Comparison of ENCODE assay signal across 14 mouse cellular contexts in the genomic region with DNA sequence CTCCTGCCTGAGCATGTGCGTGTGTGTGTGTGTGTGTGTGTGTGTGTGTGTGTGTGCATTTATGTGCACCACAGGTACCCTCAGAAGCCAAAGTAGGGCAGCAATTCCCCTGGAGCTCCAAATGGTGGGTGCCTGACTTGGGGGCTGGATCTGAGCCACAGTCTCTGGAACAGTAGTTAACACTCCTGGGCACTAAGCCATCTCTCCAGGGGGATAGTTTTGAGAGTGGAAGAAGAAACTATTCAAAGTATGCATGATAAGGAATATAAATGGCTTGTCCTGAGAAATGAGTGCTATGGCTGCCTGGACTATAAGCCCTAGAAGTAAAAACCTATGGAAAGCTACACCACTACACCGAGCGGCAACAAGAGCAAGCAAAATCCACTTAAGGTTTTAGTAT.
DNase-seq lines count a peak whose midpoint lies in the region; ATAC-seq lines count a peak whose summit lies in the region.
"Had no signal": no experiment of that assay in that cellular context is flagged by ENCODE, and none has a peak within 500 bp of the region (broad histone marks: within the 10 kb centered on the region; RNA-seq: fewer than 3 reads in every experiment).

No protein-coding gene starts in this region.

- no peak overlapping the region for H3K4me2 ChIP-seq in lung, embryonic 16.5 days (ENCODE audit: low read depth, low read length)
- H3K4me2 ChIP-seq in heart, embryonic 13.5 days: peak overlapping the region; percentile 51
- H3K4me2 ChIP-seq: embryonic facial prominence, embryonic 13.5 days; liver, embryonic 13.5 days; midbrain, embryonic 15.5 days had no signal

- no peaks in the 10 kb centered on the region for H3K9me3 ChIP-seq in heart, embryonic 10.5 days
- no peaks in the 10 kb centered on the region for H3K9me3 ChIP-seq in lung, embryonic 16.5 days (ENCODE audit: control insufficient read depth, low read length)
- H3K9me3 ChIP-seq in heart, embryonic 13.5 days: no peaks in the 10 kb centered on the region
- H3K9me3 ChIP-seq: embryonic facial prominence, embryonic 13.5 days; forebrain, embryonic 10.5 days; liver, embryonic 13.5 days; midbrain, embryonic 15.5 days had no signal

- WGBS in heart, embryonic 10.5 days: 75% methylated on average over 3 of the region's 3 CpGs
- WGBS in lung, embryonic 16.5 days: 54% methylated on average over 3 of the region's 3 CpGs
- 46% methylated on average over 3 of the region's 3 CpGs for WGBS in heart, embryonic 13.5 days

- no peak overlapping the region for H3K27ac ChIP-seq in heart, embryonic 10.5 days
- no peak overlapping the region for H3K27ac ChIP-seq in lung, embryonic 16.5 days (ENCODE audit: low read length)
- H3K27ac ChIP-seq in heart, embryonic 13.5 days (replicated peaks): peak overlapping the region; percentile 93
- H3K27ac ChIP-seq: embryonic facial prominence, embryonic 13.5 days; forebrain, embryonic 10.5 days; liver, embryonic 13.5 days; midbrain, embryonic 15.5 days had no signal

- H3K9ac ChIP-seq in lung, embryonic 16.5 days (ENCODE audit: low read length): no peak overlapping the region
- no peak overlapping the region for H3K9ac ChIP-seq in heart, embryonic 13.5 days
- H3K9ac ChIP-seq: embryonic facial prominence, embryonic 13.5 days; liver, embryonic 13.5 days; midbrain, embryonic 15.5 days had no signal

- H3K4me1 ChIP-seq in heart, embryonic 10.5 days: peaks cover 15% of the 10 kb centered on the region; the same call in 1 of the 2 replicates
- H3K4me1 ChIP-seq in lung, embryonic 16.5 days (replicated peaks; ENCODE audit: control insufficient read depth, insufficient read depth, low read length): no peaks in the 10 kb centered on the region; the same call in 1 of the 2 replicates
- H3K4me1 ChIP-seq in heart, embryonic 13.5 days: peaks cover 38% of the 10 kb centered on the region
- H3K4me1 ChIP-seq: embryonic facial prominence, embryonic 13.5 days; forebrain, embryonic 10.5 days; liver, embryonic 13.5 days; midbrain, embryonic 15.5 days had no signal

- no peaks in the 10 kb centered on the region for H3K27me3 ChIP-seq in heart, embryonic 10.5 days (ENCODE audit: insufficient read depth, poor library complexity, severe bottlenecking)
- no peaks in the 10 kb centered on the region for H3K27me3 ChIP-seq in lung, embryonic 16.5 days (ENCODE audit: control insufficient read depth, insufficient read depth, low read depth, low read length)
- H3K27me3 ChIP-seq in heart, embryonic 13.5 days (replicated peaks): no peaks in the 10 kb centered on the region
- H3K27me3 ChIP-seq: embryonic facial prominence, embryonic 13.5 days; liver, embryonic 13.5 days; midbrain, embryonic 15.5 days had no signal

- no peak overlapping the region for H3K4me3 ChIP-seq in heart, embryonic 10.5 days
- H3K4me3 ChIP-seq in lung, embryonic 16.5 days (ENCODE audit: low read length): no peak overlapping the region
- peak overlapping the region; percentile 25 for H3K4me3 ChIP-seq in heart, embryonic 13.5 days
- H3K4me3 ChIP-seq: embryonic facial prominence, embryonic 13.5 days; forebrain, embryonic 10.5 days; liver, embryonic 13.5 days; midbrain, embryonic 15.5 days had no signal

- H3K36me3 ChIP-seq in heart, embryonic 10.5 days: no peaks in the 10 kb centered on the region
- H3K36me3 ChIP-seq in lung, embryonic 16.5 days (ENCODE audit: control insufficient read depth, insufficient read depth, low read length): no peaks in the 10 kb centered on the region
- no peaks in the 10 kb centered on the region for H3K36me3 ChIP-seq in heart, embryonic 13.5 days
- H3K36me3 ChIP-seq: embryonic facial prominence, embryonic 13.5 days; forebrain, embryonic 10.5 days; liver, embryonic 13.5 days; midbrain, embryonic 15.5 days had no signal

- peak; percentile 2 to 30 for DNase-seq in heart, adult 9 months (ENCODE audit: low spot score in 2 of 2)
- DNase-seq in heart, embryonic 10.5 days (ENCODE audit: low spot score): no peak
- no peak for DNase-seq in lung, adult 18-20 months
- peak; percentile 35 to 66 for DNase-seq in kidney, adult 8-10 months
- DNase-seq in cerebellum, postnatal 14 days: no peak
- no peak for DNase-seq in adipocyte (ENCODE audit: low spot score)
- DNase-seq: cerebellum, adult 11-12 months; gastrocnemius, postnatal 10 days; liver, embryonic 13.5 days had no signal

- ATAC-seq in lung, embryonic 16.5 days (ENCODE audit: low read depth): peak; percentile 71
- ATAC-seq in heart, embryonic 13.5 days (ENCODE audit: extremely low read depth, insufficient number of reproducible peaks, low FRiP score, low TSS enrichment): no peak
- ATAC-seq: midbrain, embryonic 15.5 days had no signal

Comparison
In these comparisons a context has a peak if more than half of its experiments do, and no peak if none do; other contexts are left out.
1. DNase-seq: peak in heart, adult 9 months (2 of 2) and kidney, adult 8-10 months (2 of 2); none in heart, embryonic 10.5 days (single experiment), lung, adult 18-20 months (0 of 2), cerebellum, postnatal 14 days (0 of 2) and adipocyte (single experiment).